Mouse (Mus musculus): ENCODE results near the gene Tmem126a.

Gene Tmem126a

GRCm38 (mm10) chr7:90456845-90457468, at the start of gene Tmem126a:
TSS of gene Tmem126a (minus strand) at chr7:90457229.
- peak; percentile 83 for DNase-seq (ENCODE audit: low read depth, low spot score)

GRCm38 (mm10) chr7:90482607-90483006, 25.6 kb upstream of the Tmem126a start:
- DNase-seq (ENCODE audit: low read depth, low spot score) = no peak

- DNase-seq (ENCODE audit: low read depth, low spot score) = no peak
Measured at GRCm38 (mm10) chr7:90476313-90477245, 19.6 kb upstream of the Tmem126a start, which contains the start of gene Dlg2. TSS of gene Dlg2 (plus strand) at chr7:90476672.

- DNase-seq (ENCODE audit: low read depth, low spot score) = peak; percentile 99
Measured at GRCm38 (mm10) chr7:90475793-90476312, 18.8 kb upstream of the Tmem126a start, which contains the start of gene Tmem126b. TSS of gene Tmem126b (minus strand) at chr7:90476001.

- DNase-seq (ENCODE audit: low read depth, low spot score) = peak; percentile 58
Measured at GRCm38 (mm10) chr7:90473511-90473910, 16.5 kb upstream of the Tmem126a start.

GRCm38 (mm10) chr7:90461441-90461840, 4.4 kb upstream of the Tmem126a start:
- DNase-seq (ENCODE audit: low read depth, low spot score) = no peak

GRCm38 (mm10) chr7:90460930-90461329, 3.9 kb upstream of the Tmem126a start:
- peak; percentile 74 for DNase-seq (ENCODE audit: low read depth, low spot score)

- no peak for DNase-seq (ENCODE audit: low read depth, low spot score)
Measured at GRCm38 (mm10) chr7:90460330-90460729, 3.3 kb upstream of the Tmem126a start.

- DNase-seq (ENCODE audit: low read depth, low spot score) = peak; percentile 31
Measured at GRCm38 (mm10) chr7:90457517-90457916, 488 bp upstream of the Tmem126a start.

- DNase-seq (ENCODE audit: low read depth, low spot score) = no peak
Measured at GRCm38 (mm10) chr7:90456149-90456844, 732 bp downstream of the Tmem126a start.

GRCm38 (mm10) chr7:90444206-90444605, 12.8 kb downstream of the Tmem126a start:
- peak; percentile 39 for DNase-seq (ENCODE audit: low read depth, low spot score)

GRCm38 (mm10) chr7:90443101-90444091, 13.6 kb downstream of the Tmem126a start:
- DNase-seq (ENCODE audit: low read depth, low spot score) = peak; percentile 85

GRCm38 (mm10) chr7:90442518-90443080, 14.4 kb downstream of the Tmem126a start, which contains the start of gene Crebzf:
TSS of gene Crebzf (plus strand) at chr7:90442729.
- DNase-seq (ENCODE audit: low read depth, low spot score) = peak; percentile 99

- DNase-seq (ENCODE audit: low read depth, low spot score) = no peak
Measured at GRCm38 (mm10) chr7:90442070-90442469, 15.0 kb downstream of the Tmem126a start.

GRCm38 (mm10) chr7:90440044-90440443, 17.0 kb downstream of the Tmem126a start:
- no peak for DNase-seq (ENCODE audit: low read depth, low spot score)

- DNase-seq (ENCODE audit: low read depth, low spot score) = no peak
Measured at GRCm38 (mm10) chr7:90432221-90432620, 24.8 kb downstream of the Tmem126a start.

GRCm38 (mm10) chr7:90427006-90427405, 30.0 kb downstream of the Tmem126a start:
- DNase-seq (ENCODE audit: low read depth, low spot score) = no peak

- peak; percentile 69 for DNase-seq (ENCODE audit: low read depth, low spot score)
Measured at GRCm38 (mm10) chr7:90426020-90427001, 30.7 kb downstream of the Tmem126a start, which contains the start of gene Ccdc89. TSS of gene Ccdc89 (plus strand) at chr7:90426577.

GRCm38 (mm10) chr7:90409934-90410333, 47.1 kb downstream of the Tmem126a start:
- peak; percentile 87 for DNase-seq (ENCODE audit: low read depth, low spot score)

All from CD4-positive, CD25-positive, alpha-beta regulatory T cell, adult 2 months (primary cell).